In genomic region chr12:83795586-83795985, GRCm38 (mm10) we compare ENCODE assay signal across 17 mouse cellular contexts. TPM values are rescaled to one million over a fixed set of nuclear protein-coding genes. Genes with fewer than 3 reads are reported as not detected.
"Had no signal": no experiment of that assay in that cellular context is flagged by ENCODE, and none has a peak within 500 bp of the region (broad histone marks: within the 10 kb centered on the region; RNA-seq: fewer than 3 reads in every experiment).

No protein-coding gene starts in this region.

- H3K4me2 ChIP-seq: limb, embryonic 13.5 days; liver, embryonic 13.5 days; lung, embryonic 14.5 days; midbrain, embryonic 15.5 days; neural tube, embryonic 13.5 days had no signal

- H3K27ac ChIP-seq: limb, embryonic 10.5 days; limb, embryonic 13.5 days; liver, embryonic 13.5 days; macrophage; midbrain, embryonic 15.5 days; neural tube, embryonic 13.5 days had no signal

- H3K4me1 ChIP-seq: limb, embryonic 13.5 days; liver, embryonic 13.5 days; midbrain, embryonic 15.5 days; neural tube, embryonic 13.5 days had no signal

- H3K9me3 ChIP-seq: limb, embryonic 10.5 days; limb, embryonic 13.5 days; liver, embryonic 13.5 days; midbrain, embryonic 15.5 days; neural tube, embryonic 13.5 days had no signal

- ATAC-seq: inflammation-experienced regulatory T-cells, adult 6 months; intestine, embryonic 16.5 days; lung, postnatal 0 days; midbrain, embryonic 15.5 days had no signal

- H3K27me3 ChIP-seq: limb, embryonic 13.5 days; liver, embryonic 13.5 days; midbrain, embryonic 15.5 days; neural tube, embryonic 13.5 days had no signal

- H3K36me3 ChIP-seq: midbrain, embryonic 15.5 days had no signal

- DNase-seq: liver, embryonic 13.5 days; lung, embryonic 14.5 days; retina, postnatal 1 day; right cerebral cortex, postnatal 25 days; spleen, adult 18-20 months; thymus, adult 2 months; thymus, postnatal 14 days; thymus, postnatal 4 days had no signal

- H3K9ac ChIP-seq: limb, embryonic 13.5 days; liver, embryonic 13.5 days; lung, embryonic 14.5 days; midbrain, embryonic 15.5 days; neural tube, embryonic 13.5 days had no signal

- H3K4me3 ChIP-seq: limb, embryonic 10.5 days; limb, embryonic 13.5 days; liver, embryonic 13.5 days; midbrain, embryonic 15.5 days; myocyte; neural tube, embryonic 13.5 days had no signal

RNA-seq across cellular contexts. Expression of gene Papln, which starts 32.2 kb away (rescaled TPM):
- polyA plus RNA-seq: inflammation-experienced regulatory T-cells, adult 6 months; macrophage had no signal
